Mouse (Mus musculus) bone marrow macrophage, adult 2 months (primary cell): ENCODE results near the gene Lrrn3.

Experiments
- CTCF ChIP-seq: IDR thresholded peaks from 2 replicates; pipeline ENCODE4 v1.5.1; 2012; ENCODE audit warnings: low read depth, mild to moderate bottlenecking, low read length, moderate library complexity
- POLR2A ChIP-seq: IDR thresholded peaks from 2 replicates; pipeline ENCODE4 v1.6.1; 2012; ENCODE audit warnings: mild to moderate bottlenecking, low read depth, low read length, borderline replicate concordance

GRCm38 (mm10) chr12:41427464-41427863, 58.8 kb downstream of the Lrrn3 start:
- no peak for TF ChIP-seq POLR2A
- TF ChIP-seq CTCF = no peak
